13 mouse cellular contexts compared by ENCODE assay signal in the genomic region with DNA sequence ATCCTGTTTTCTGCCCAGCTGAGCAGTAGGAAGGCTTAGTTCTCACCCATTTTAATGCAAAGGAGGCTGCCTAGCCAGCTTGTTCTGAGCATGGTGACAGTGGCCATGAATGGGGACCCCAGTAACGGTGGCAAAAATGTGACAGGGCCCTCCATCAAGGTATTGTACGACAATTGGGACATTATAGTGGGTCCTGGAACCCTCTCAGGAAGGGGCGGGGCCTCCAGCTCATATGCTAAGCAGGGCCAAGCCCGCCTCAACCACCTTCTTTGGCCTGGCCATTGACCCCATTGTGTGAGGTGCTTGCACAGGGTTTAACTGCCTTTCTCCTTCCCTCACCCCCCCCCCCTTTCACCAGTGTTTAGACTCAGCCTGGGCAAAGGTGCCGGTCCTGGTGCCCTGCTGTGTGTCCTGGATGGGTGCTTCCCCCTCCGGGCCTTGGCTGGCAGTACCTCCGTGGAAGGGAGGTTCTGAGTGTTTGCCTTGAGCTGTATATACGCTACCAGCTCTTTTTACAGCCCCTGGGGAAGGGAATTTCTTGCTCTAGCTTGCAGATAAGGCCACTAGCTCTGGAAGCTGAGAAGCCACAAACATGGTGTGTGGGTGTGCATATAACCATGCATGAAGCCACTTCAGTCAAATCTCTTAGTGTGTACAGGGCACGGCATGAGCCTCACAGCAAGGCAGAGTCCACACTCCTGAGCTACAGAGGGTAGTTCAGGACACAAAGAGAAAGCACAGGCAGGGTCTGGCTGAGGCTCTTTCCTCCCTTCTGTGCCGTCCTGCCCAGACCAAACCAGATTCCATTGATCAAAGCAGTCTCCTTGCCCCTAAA.
DNase-seq lines count a peak whose midpoint lies in the region; ATAC-seq and TF ChIP-seq lines count a peak whose summit lies in the region.
"Had no signal": no experiment of that assay in that cellular context is flagged by ENCODE, and none has a peak within 500 bp of the region (broad histone marks: within the 10 kb centered on the region; RNA-seq: fewer than 3 reads in every experiment).

No protein-coding gene starts in this region.

- DNase-seq in brain, embryonic 14.5 days (ENCODE audit: low read depth): peak; percentile 96
- DNase-seq in embryonic facial prominence, embryonic 11.5 days (ENCODE audit: low spot score): peak; percentile 41
- peak; percentile 52 for DNase-seq in hindbrain, embryonic 14.5 days (ENCODE audit: low spot score)
- DNase-seq in midbrain, postnatal 0 days (ENCODE audit: low spot score): peak; percentile 79
- no peak for DNase-seq in ovary, postnatal 10 days (ENCODE audit: low spot score)
- DNase-seq in lung, postnatal 4 days: no peak
- DNase-seq in gastrocnemius, postnatal 36 days: no peak
- no peak for DNase-seq in kidney, postnatal 10 days
- DNase-seq: heart, adult 18-20 months; kidney, adult 2 months; lung, embryonic 14.5 days had no signal

- H3K4me2 ChIP-seq in embryonic facial prominence, embryonic 11.5 days (ENCODE audit: low read depth, low read length): no peak overlapping the region
- no peak overlapping the region for H3K4me2 ChIP-seq in hindbrain, embryonic 14.5 days (replicated peaks)
- H3K4me2 ChIP-seq in midbrain, postnatal 0 days (ENCODE audit: low read depth, low read length, poor library complexity, severe bottlenecking): no peak overlapping the region
- H3K4me2 ChIP-seq: embryonic facial prominence, embryonic 15.5 days; lung, embryonic 14.5 days had no signal

- H3K27ac ChIP-seq in embryonic facial prominence, embryonic 11.5 days (replicated peaks; ENCODE audit: low read depth, low read length): 0 out of 2 replicates have a peak overlapping the region, but pooled peaks have one; percentile 2
- peak overlapping the region; percentile 72 for H3K27ac ChIP-seq in hindbrain, embryonic 14.5 days
- peak overlapping the region; percentile 43; the same call in 1 of the 2 replicates for H3K27ac ChIP-seq in midbrain, postnatal 0 days (ENCODE audit: low read depth, low read length)
- H3K27ac ChIP-seq: embryonic facial prominence, embryonic 15.5 days had no signal

- WGBS in embryonic facial prominence, embryonic 11.5 days: 29% methylated on average over 10 of the region's 10 CpGs
- 13% methylated on average over 10 of the region's 10 CpGs for WGBS in hindbrain, embryonic 14.5 days
- WGBS in midbrain, postnatal 0 days: 20% methylated on average over 10 of the region's 10 CpGs

- TF ChIP-seq POLR2A in brain, embryonic 14.5 days (IDR thresholded peaks at IDR 0.05; ENCODE audit: borderline replicate concordance, extremely low read depth, insufficient read depth, insufficient read length, poor library complexity, severe bottlenecking): no peak

- intact Hi-C loops in gastrocnemius, postnatal 36 days (cut with DNase I): no loop called here

- no peak overlapping the region for H3K9ac ChIP-seq in embryonic facial prominence, embryonic 11.5 days (replicated peaks; ENCODE audit: low read length)
- H3K9ac ChIP-seq in hindbrain, embryonic 14.5 days: no peak overlapping the region
- H3K9ac ChIP-seq in midbrain, postnatal 0 days (replicated peaks; ENCODE audit: low read length, poor library complexity, severe bottlenecking): no peak overlapping the region
- H3K9ac ChIP-seq: embryonic facial prominence, embryonic 15.5 days; lung, embryonic 14.5 days had no signal

- H3K27me3 ChIP-seq in embryonic facial prominence, embryonic 11.5 days (ENCODE audit: control insufficient read depth, insufficient read depth, low read length): no peaks in the 10 kb centered on the region
- no peaks in the 10 kb centered on the region for H3K27me3 ChIP-seq in hindbrain, embryonic 14.5 days (ENCODE audit: control insufficient read depth, insufficient read depth, low read length)
- H3K27me3 ChIP-seq in midbrain, postnatal 0 days (ENCODE audit: insufficient read depth, low read length): no peaks in the 10 kb centered on the region
- H3K27me3 ChIP-seq: embryonic facial prominence, embryonic 15.5 days had no signal

- H3K4me1 ChIP-seq in embryonic facial prominence, embryonic 11.5 days (ENCODE audit: control insufficient read depth, insufficient read depth, low read length): no peaks in the 10 kb centered on the region
- peaks cover 26% of the 10 kb centered on the region for H3K4me1 ChIP-seq in hindbrain, embryonic 14.5 days (replicated peaks; ENCODE audit: control insufficient read depth, insufficient read depth, low read length)
- peaks cover 22% of the 10 kb centered on the region; the same call in 1 of the 2 replicates for H3K4me1 ChIP-seq in midbrain, postnatal 0 days (ENCODE audit: insufficient read depth, low read length)

- H3K9me3 ChIP-seq in embryonic facial prominence, embryonic 11.5 days (replicated peaks; ENCODE audit: control insufficient read depth, low read length): no peaks in the 10 kb centered on the region
- no peaks in the 10 kb centered on the region for H3K9me3 ChIP-seq in hindbrain, embryonic 14.5 days (ENCODE audit: control insufficient read depth, low read length)
- H3K9me3 ChIP-seq in midbrain, postnatal 0 days (ENCODE audit: low read length): no peaks in the 10 kb centered on the region
- H3K9me3 ChIP-seq: embryonic facial prominence, embryonic 15.5 days; G1E had no signal

- no peak for TF ChIP-seq CTCF in brain, embryonic 14.5 days (IDR thresholded peaks at IDR 0.05; ENCODE audit: borderline replicate concordance, extremely low read depth, insufficient read depth, insufficient read length)
- no peak for TF ChIP-seq CTCF in midbrain, postnatal 0 days (IDR thresholded peaks at IDR 0.05)

- no peak overlapping the region for H3K4me3 ChIP-seq in embryonic facial prominence, embryonic 11.5 days (ENCODE audit: low read depth, low read length)
- H3K4me3 ChIP-seq in hindbrain, embryonic 14.5 days (replicated peaks; ENCODE audit: low read length): no peak overlapping the region
- H3K4me3 ChIP-seq in midbrain, postnatal 0 days (ENCODE audit: low read depth, low read length): no peak overlapping the region
- H3K4me3 ChIP-seq: embryonic facial prominence, embryonic 15.5 days had no signal

- ATAC-seq in embryonic facial prominence, embryonic 11.5 days (replicated peaks; ENCODE audit: insufficient number of reproducible peaks, low FRiP score, low TSS enrichment, low read depth): peak; percentile 61
- peak; percentile 63 for ATAC-seq in hindbrain, embryonic 14.5 days (ENCODE audit: low FRiP score)
- ATAC-seq in midbrain, postnatal 0 days (ENCODE audit: low FRiP score): peak; percentile 52; the same call in 1 of the 2 replicates

- H3K36me3 ChIP-seq in embryonic facial prominence, embryonic 11.5 days (replicated peaks; ENCODE audit: control insufficient read depth, insufficient read depth, low read depth, low read length): no peaks in the 10 kb centered on the region
- H3K36me3 ChIP-seq in hindbrain, embryonic 14.5 days (replicated peaks; ENCODE audit: control insufficient read depth, insufficient read depth): no peaks in the 10 kb centered on the region
- H3K36me3 ChIP-seq in midbrain, postnatal 0 days (ENCODE audit: insufficient read depth, low read length): no peaks in the 10 kb centered on the region
- H3K36me3 ChIP-seq: embryonic facial prominence, embryonic 15.5 days; G1E had no signal

Comparison
In these comparisons a context has a peak if more than half of its experiments do, and no peak if none do; other contexts are left out.
1. DNase-seq: peak in brain, embryonic 14.5 days (single experiment), embryonic facial prominence, embryonic 11.5 days (single experiment), hindbrain, embryonic 14.5 days (single experiment) and midbrain, postnatal 0 days (single experiment); none in ovary, postnatal 10 days (single experiment), lung, postnatal 4 days (0 of 2), gastrocnemius, postnatal 36 days (0 of 2) and kidney, postnatal 10 days (single experiment).
2. H3K27ac ChIP-seq: peak in every context shown above with its lines; median percentile 72 in hindbrain, embryonic 14.5 days; 43 in midbrain, postnatal 0 days; 2 in embryonic facial prominence, embryonic 11.5 days.
3. Peak in every context shown above with its lines, with median percentiles within 50 percentile points of each other: ATAC-seq.